Mouse (Mus musculus): Measurements from ENCODE around the gene Elmo1.

DNA sequence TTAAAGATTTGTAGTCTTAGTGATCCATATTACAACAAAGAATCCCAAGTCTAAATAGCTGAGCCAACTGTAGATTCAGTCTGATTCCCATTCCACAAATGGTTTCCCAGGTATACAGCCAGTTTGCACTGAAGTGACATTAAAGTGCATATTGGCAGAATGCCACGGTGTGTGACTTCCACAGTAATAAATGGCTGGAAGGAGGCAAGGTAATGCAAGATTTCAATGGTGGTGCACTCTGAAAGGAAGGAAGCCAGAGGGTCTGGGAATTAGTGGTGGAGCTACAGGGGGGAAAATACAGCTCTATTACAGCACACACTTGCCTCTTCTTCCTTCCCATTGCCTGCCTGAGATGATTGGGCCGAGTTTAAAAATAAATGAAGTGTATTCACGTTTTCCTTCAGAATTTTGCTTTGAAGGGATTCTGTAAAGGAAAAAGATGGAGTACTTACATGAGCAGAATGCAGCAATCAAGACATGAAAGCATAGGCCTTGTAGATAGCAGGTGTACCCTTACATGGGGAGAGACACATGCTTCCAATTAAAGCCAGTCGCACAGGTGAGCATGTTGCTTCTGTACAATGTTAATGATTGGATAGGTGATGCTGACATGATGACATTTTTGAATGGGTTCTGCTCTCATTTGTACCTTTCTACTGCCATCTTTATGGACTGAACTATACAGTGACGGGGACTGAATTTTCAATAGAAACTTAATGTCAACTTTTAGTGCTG lies 400.6 kb downstream of the Elmo1 start:
- TF ChIP-seq TAL1 (IDR thresholded peaks at IDR 0.05; ENCODE audit: low read length) (no peak), GATA1 (IDR thresholded peaks at IDR 0.05; ENCODE audit: low read length) (no peak)
